Mouse (Mus musculus): Measurements from ENCODE around the gene Tmem9. TPM values are rescaled to one million over a fixed set of nuclear protein-coding genes. Genes with fewer than 3 reads are reported as not detected.

Tmem9 gene
- total RNA-seq, 2 experiments from 2014 or later = 68.3 to 69.2 TPM

- no peak for DNase-seq (ENCODE audit: low spot score in 2 of 2)
Measured at GRCm38 (mm10) chr1:136076086-136076485, 68.1 kb downstream of the Tmem9 start.

- no peak for DNase-seq (ENCODE audit: low spot score in 2 of 2)
Measured at GRCm38 (mm10) chr1:136077656-136078055, 69.7 kb downstream of the Tmem9 start.

GRCm38 (mm10) chr1:136081161-136081560 lies 73.2 kb downstream of the Tmem9 start:
- no peak for DNase-seq (ENCODE audit: low spot score in 2 of 2)

Other genes with a start within 250 kb of the Tmem9 start
- 10 to 100 TPM; 25.1 to 33.6 TPM for gene Phlda3, start 242.0 kb upstream of the Tmem9 start, total RNA-seq (2021)
- gene Tnni1, start 228.7 kb upstream of the Tmem9 start, total RNA-seq (2021) = 10 to 100 TPM in 1 of 2 experiments, 1 to 10 TPM in 1; 4.4 to 13.1 TPM
- gene Lad1, start 189.6 kb upstream of the Tmem9 start, total RNA-seq (2021) = 1 to 10 TPM in 1 of 2 experiments, under 1 TPM in 1; 0.25 to 5.5 TPM
- 1 to 10 TPM; 2.4 to 4.2 TPM for gene Tnnt2, start 171.8 kb upstream of the Tmem9 start, total RNA-seq (2021)
- gene Pkp1, start 88.9 kb upstream of the Tmem9 start, total RNA-seq (2021) = not detected
- 1 to 10 TPM in 1 of 2 experiments, under 1 TPM in 1; 0.28 to 2.4 TPM for gene Igfn1, start 1.8 kb upstream of the Tmem9 start, total RNA-seq (2021)
- not detected for gene Ascl5, start 42.7 kb downstream of the Tmem9 start, total RNA-seq (2021)
- gene Cacna1s, start 44.6 kb downstream of the Tmem9 start, total RNA-seq (2021) = 1 to 10 TPM; 6.0 to 9.7 TPM
- gene Kif21b, start 123.2 kb downstream of the Tmem9 start, total RNA-seq (2021) = 1 to 10 TPM; 4.1 to 5.8 TPM
- not detected for gene Mroh3, start 204.7 kb downstream of the Tmem9 start, total RNA-seq (2021)
- 1 to 10 TPM in 1 of 2 experiments, under 1 TPM in 1; 0.62 to 4.1 TPM for gene Inava, start 226.1 kb downstream of the Tmem9 start, total RNA-seq (2021)

Data from adrenal gland, postnatal 4 days (tissue).